Mouse (Mus musculus) ES-Bruce4 (cell line): ENCODE results near the gene Yars2. TPM values are rescaled to one million over a fixed set of nuclear protein-coding genes. Genes with fewer than 3 reads are reported as not detected.

ENCODE experiments used
- H3K27ac ChIP-seq: 2 replicates; pipeline ENCODE4 v1.5.1; 2012; ENCODE audit warnings: low read length, inconsistent platforms; ENCODE audit not compliant: insufficient read depth
- H3K27me3 ChIP-seq: 2 replicates; pipeline ENCODE4 v1.6.1; 2012; ENCODE audit warnings: mild to moderate bottlenecking, low read length, inconsistent platforms; ENCODE audit not compliant: control insufficient read depth, poor library complexity, insufficient read depth, severe bottlenecking
- H3K36me3 ChIP-seq: 2 replicates; pipeline ENCODE4 v1.6.1; 2012; ENCODE audit warnings: inconsistent platforms, mild to moderate bottlenecking, low read length, moderate library complexity; ENCODE audit not compliant: control insufficient read depth, poor library complexity, insufficient read depth, severe bottlenecking
- H3K4me1 ChIP-seq: one replicate; pipeline ENCODE4 v1.8.1; 2011; ENCODE audit warnings: low read length; ENCODE audit not compliant: control insufficient read depth, insufficient read depth
- H3K4me3 ChIP-seq: 2 replicates; pipeline ENCODE4 v1.5.1; 2011; ENCODE audit warnings: low read depth, mild to moderate bottlenecking, low read length
- H3K9ac ChIP-seq: 2 replicates; pipeline ENCODE4 v1.6.1; 2012; ENCODE audit warnings: low read depth, mild to moderate bottlenecking, inconsistent platforms; ENCODE audit not compliant: poor library complexity, severe bottlenecking
- H3K9me3 ChIP-seq: replicated peaks from 2 replicates; pipeline ENCODE4 v1.6.1; 2012; ENCODE audit warnings: mild to moderate bottlenecking, low read length, inconsistent platforms; ENCODE audit not compliant: control insufficient read depth, poor library complexity, insufficient read depth, severe bottlenecking
- CTCF ChIP-seq: IDR thresholded peaks from one replicate; pipeline ENCODE4 v1.8.1; 2011; ENCODE audit warnings: low read depth, low read length
- EP300 ChIP-seq: IDR thresholded peaks from 2 replicates; pipeline ENCODE4 v1.6.1; 2011; ENCODE audit warnings: low read depth, low read length; ENCODE audit not compliant: insufficient read depth
- POLR2A ChIP-seq: IDR thresholded peaks from one replicate; pipeline ENCODE4 v1.8.1; 2011; ENCODE audit warnings: low read length; ENCODE audit not compliant: insufficient read depth
- polyA plus RNA-seq: library from polyadenylated mRNA; stranded (reverse); fragments of >200 nt; gene quantifications from 2 replicates; pipeline ENCODE4 v1.2.4, GENCODE M21; 2011; ENCODE audit warnings: low read depth; ENCODE audit not compliant: missing spikeins, insufficient read depth, insufficient read length

Gene Yars2
- polyA plus RNA-seq, 1 experiment: 36.6 TPM

GRCm38 (mm10) chr16:16260882-16261281 is 41.9 kb upstream of the Yars2 start:
- TF ChIP-seq EP300 (no peak), POLR2A (no peak), CTCF (no peak)
- no peaks in the 10 kb centered on the region for H3K27me3 ChIP-seq
- no peaks in the 10 kb centered on the region for H3K4me1 ChIP-seq
- no peak overlapping the region for H3K27ac ChIP-seq
- no peaks in the 10 kb centered on the region for H3K9me3 ChIP-seq
- H3K36me3 ChIP-seq: peaks cover 5% of the 10 kb centered on the region; the same call in 1 of the 2 replicates
- H3K4me3 ChIP-seq: no peak overlapping the region
- H3K9ac ChIP-seq: no peak overlapping the region

GRCm38 (mm10) chr16:16261481-16261880 is 41.3 kb upstream of the Yars2 start:
- H3K27me3 ChIP-seq: no peaks in the 10 kb centered on the region
- peaks cover 5% of the 10 kb centered on the region; the same call in 1 of the 2 replicates for H3K36me3 ChIP-seq
- no peak for TF ChIP-seq EP300
- TF ChIP-seq CTCF: no peak
- no peak for TF ChIP-seq POLR2A
- no peaks in the 10 kb centered on the region for H3K4me1 ChIP-seq
- no peak overlapping the region for H3K9ac ChIP-seq
- H3K27ac ChIP-seq: no peak overlapping the region
- no peak overlapping the region for H3K4me3 ChIP-seq
- no peaks in the 10 kb centered on the region for H3K9me3 ChIP-seq

- no peaks in the 10 kb centered on the region for H3K9me3 ChIP-seq
- H3K4me1 ChIP-seq: no peaks in the 10 kb centered on the region
- peaks cover 5% of the 10 kb centered on the region; the same call in 1 of the 2 replicates for H3K36me3 ChIP-seq
- H3K27me3 ChIP-seq: no peaks in the 10 kb centered on the region
- H3K4me3 ChIP-seq: no peak overlapping the region
- H3K9ac ChIP-seq: no peak overlapping the region
- no peak overlapping the region for H3K27ac ChIP-seq
- TF ChIP-seq POLR2A: no peak
- no peak for TF ChIP-seq EP300
- no peak for TF ChIP-seq CTCF
Observed at GRCm38 (mm10) chr16:16262436-16262835, 40.3 kb upstream of the Yars2 start.

- H3K4me3 ChIP-seq: no peak overlapping the region
- H3K36me3 ChIP-seq: peaks cover 2% of the 10 kb centered on the region; the same call in 1 of the 2 replicates
- no peak overlapping the region for H3K9ac ChIP-seq
- H3K4me1 ChIP-seq: no peaks in the 10 kb centered on the region
- no peaks in the 10 kb centered on the region for H3K9me3 ChIP-seq
- TF ChIP-seq POLR2A (no peak), CTCF (no peak), EP300 (no peak)
- no peak overlapping the region for H3K27ac ChIP-seq
- H3K27me3 ChIP-seq: no peaks in the 10 kb centered on the region
Observed at GRCm38 (mm10) chr16:16272978-16273377, 29.8 kb upstream of the Yars2 start.

- Histone ChIP-seq H3K4me3 (no peak overlapping the region), H3K9me3 (no peaks in the 10 kb centered on the region), H3K9ac (no peak overlapping the region), H3K36me3 (peaks cover 2% of the 10 kb centered on the region; the same call in 1 of the 2 replicates), H3K27ac (no peak overlapping the region), H3K27me3 (no peaks in the 10 kb centered on the region), H3K4me1 (no peaks in the 10 kb centered on the region)
- no peak for TF ChIP-seq CTCF
- TF ChIP-seq EP300: no peak
- TF ChIP-seq POLR2A: no peak
Observed at GRCm38 (mm10) chr16:16273752-16274151, 29.0 kb upstream of the Yars2 start.

GRCm38 (mm10) chr16:16303138-16303827 is 518 bp downstream of the Yars2 start:
- Histone ChIP-seq H3K36me3 (peaks cover 28% of the 10 kb centered on the region), H3K4me1 (peaks cover 2% of the 10 kb centered on the region), H3K9me3 (no peaks in the 10 kb centered on the region), H3K4me3 (peak overlapping the region; percentile 99), H3K9ac (peak overlapping the region; percentile 93), H3K27me3 (no peaks in the 10 kb centered on the region), H3K27ac (peak overlapping the region; percentile 53)
- TF ChIP-seq POLR2A (no peak), CTCF (no peak), EP300 (no peak)
